Mouse (Mus musculus) layer of hippocampus, postnatal 36 days (tissue): ENCODE measurements around the gene Ajm1. TPM values are rescaled to one million over a fixed set of nuclear protein-coding genes. Genes with fewer than 3 reads are reported as not detected.
A peak's percentile ranks its signal among the peaks of the same experiment; 100 is the strongest.

Source experiments
- DNase-seq, 2 experiments: peaks; one replicate each; pipeline ENCODE4 v3.0.0; 2022
- total RNA-seq, 2 experiments: library from RNA; stranded (reverse); gene quantifications; 2 replicates each; pipeline ENCODE4 v1.2.3; 2021

The Ajm1 gene
- total RNA-seq, 2 experiments from 2014 or later, result 96.4 to 117 TPM

- no peak for DNase-seq
These were observed 2.0 kb upstream of the Ajm1 start for GRCm38 (mm10) chr2:25583571-25583970.

GRCm38 (mm10) chr2:25583120-25583481, 1.5 kb upstream of the Ajm1 start:
- DNase-seq, result no peak

GRCm38 (mm10) chr2:25582466-25583119, 1.0 kb upstream of the Ajm1 start:
- DNase-seq, result peak; percentile 84 to 87

GRCm38 (mm10) chr2:25581901-25582301, 344 bp upstream of the Ajm1 start:
- DNase-seq, result no peak

- DNase-seq, result peak in 1 of 2 experiments; percentile 66
These were observed 896 bp downstream of the Ajm1 start for GRCm38 (mm10) chr2:25580621-25581101.

GRCm38 (mm10) chr2:25579737-25580460, 1.7 kb downstream of the Ajm1 start:
- DNase-seq, result no peak

GRCm38 (mm10) chr2:25578796-25579736, 2.5 kb downstream of the Ajm1 start:
- no peak for DNase-seq

- no peak for DNase-seq
These were observed 3.4 kb downstream of the Ajm1 start for GRCm38 (mm10) chr2:25577951-25578795.

GRCm38 (mm10) chr2:25576965-25577891, 4.3 kb downstream of the Ajm1 start:
- no peak for DNase-seq

- no peak for DNase-seq
These were observed 5.3 kb downstream of the Ajm1 start for GRCm38 (mm10) chr2:25576028-25576850.

GRCm38 (mm10) chr2:25575432-25576027, 6.0 kb downstream of the Ajm1 start:
- no peak for DNase-seq

- DNase-seq, result peak; percentile 97
These were observed 6.8 kb downstream of the Ajm1 start, which contains the start of the genes Mamdc4 and Phpt1 for GRCm38 (mm10) chr2:25574579-25575431. Gene Mamdc4, minus strand, starts transcription at chr2:25574845. Gene Phpt1, minus strand, starts transcription at chr2:25575224.

- no peak for DNase-seq
These were observed 7.4 kb downstream of the Ajm1 start for GRCm38 (mm10) chr2:25574136-25574535.

GRCm38 (mm10) chr2:25573068-25573467, 8.5 kb downstream of the Ajm1 start:
- DNase-seq, result no peak

- no peak for DNase-seq
These were observed 10.3 kb downstream of the Ajm1 start for GRCm38 (mm10) chr2:25571221-25571620.

- no peak for DNase-seq
These were observed 12.2 kb downstream of the Ajm1 start for GRCm38 (mm10) chr2:25569323-25569722.

- no peak for DNase-seq
These were observed 13.0 kb downstream of the Ajm1 start for GRCm38 (mm10) chr2:25568473-25569019.

- DNase-seq, result peak in 1 of 2 experiments; percentile 1
These were observed 15.0 kb downstream of the Ajm1 start for GRCm38 (mm10) chr2:25566558-25566957.
